Mouse (Mus musculus) erythroid progenitor cell, adult 5-6 weeks (primary cell): ENCODE data around the gene Spns2. TPM values are rescaled to one million over a fixed set of nuclear protein-coding genes. Genes with fewer than 3 reads are reported as not detected.
"Not testable (repeated sequence)": the region's sequence is repeated elsewhere in the genome, so short reads cannot be mapped to it uniquely, and the experiment has no call there.

Experiments used
- ATAC-seq: replicated peaks from 2 replicates; pipeline ENCODE4 v1.8.0; 2016; ENCODE audit warnings: moderate number of reproducible peaks, mild to moderate bottlenecking, moderate TSS enrichment, inconsistent platforms; ENCODE audit not compliant: poor library complexity, low FRiP score, severe bottlenecking
- total RNA-seq, 2 experiments: library from RNA; stranded (forward) in 1 of 2; stranded (reverse) in 1 of 2; fragments of 150-400 nt in 1 of 2; fragments of 186-747, 209-891 nt in 1 of 2; gene quantifications; 2 replicates each; pipeline versions ENCODE4 v1.2.3 to v1.2.4; 2015 to 2017; ENCODE audit warnings: low replicate concordance in 2 of 2

Spns2 gene
- total RNA-seq, 2 experiments from 2014 or later: 5.0 TPM; not detected in 1

GRCm38 (mm10) chr11:72440965-72441664 lies 48.6 kb downstream of the Spns2 start, which contains the start of gene Mybbp1a:
Gene Mybbp1a, plus strand, starts transcription at chr11:72441355.
- ATAC-seq: peak; percentile 98

GRCm38 (mm10) chr11:72440597-72440964 lies 49.1 kb downstream of the Spns2 start:
- ATAC-seq: not testable (repeated sequence)

- no peak for ATAC-seq
Measured at GRCm38 (mm10) chr11:72438411-72438810, 51.3 kb downstream of the Spns2 start.

GRCm38 (mm10) chr11:72436756-72437650 lies 52.7 kb downstream of the Spns2 start:
- ATAC-seq: no peak

GRCm38 (mm10) chr11:72436271-72436670 lies 53.4 kb downstream of the Spns2 start:
- ATAC-seq: no peak

- no peak for ATAC-seq
Measured at GRCm38 (mm10) chr11:72435694-72436045, 54.0 kb downstream of the Spns2 start.

- no peak for ATAC-seq
Measured at GRCm38 (mm10) chr11:72434963-72435693, 54.6 kb downstream of the Spns2 start, which contains the start of gene Ggt6. Gene Ggt6, plus strand, starts transcription at chr11:72435526.

GRCm38 (mm10) chr11:72430311-72431068 lies 59.2 kb downstream of the Spns2 start:
- not testable (repeated sequence) for ATAC-seq

GRCm38 (mm10) chr11:72429288-72429690 lies 60.4 kb downstream of the Spns2 start:
- ATAC-seq: peak; percentile 94

- 0 out of 2 replicates have a peak, but pooled peaks have one; percentile 67 for ATAC-seq
Measured at GRCm38 (mm10) chr11:72428694-72429093, 61.0 kb downstream of the Spns2 start.

GRCm38 (mm10) chr11:72426884-72427283 lies 62.8 kb downstream of the Spns2 start:
- no peak for ATAC-seq

GRCm38 (mm10) chr11:72425201-72425600 lies 64.5 kb downstream of the Spns2 start:
- no peak for ATAC-seq

- ATAC-seq: no peak
Measured at GRCm38 (mm10) chr11:72423686-72424085, 66.0 kb downstream of the Spns2 start.

- ATAC-seq: no peak
Measured at GRCm38 (mm10) chr11:72421518-72422278, 68.0 kb downstream of the Spns2 start.

- ATAC-seq: no peak
Measured at GRCm38 (mm10) chr11:72420460-72421122, 69.1 kb downstream of the Spns2 start.

- no peak for ATAC-seq
Measured at GRCm38 (mm10) chr11:72419006-72419405, 70.7 kb downstream of the Spns2 start.

GRCm38 (mm10) chr11:72418227-72418626 lies 71.5 kb downstream of the Spns2 start:
- no peak for ATAC-seq

GRCm38 (mm10) chr11:72417376-72417775 lies 72.3 kb downstream of the Spns2 start:
- ATAC-seq: no peak
